ENCODE assay signal across 8 mouse cellular contexts in the genomic region with DNA sequence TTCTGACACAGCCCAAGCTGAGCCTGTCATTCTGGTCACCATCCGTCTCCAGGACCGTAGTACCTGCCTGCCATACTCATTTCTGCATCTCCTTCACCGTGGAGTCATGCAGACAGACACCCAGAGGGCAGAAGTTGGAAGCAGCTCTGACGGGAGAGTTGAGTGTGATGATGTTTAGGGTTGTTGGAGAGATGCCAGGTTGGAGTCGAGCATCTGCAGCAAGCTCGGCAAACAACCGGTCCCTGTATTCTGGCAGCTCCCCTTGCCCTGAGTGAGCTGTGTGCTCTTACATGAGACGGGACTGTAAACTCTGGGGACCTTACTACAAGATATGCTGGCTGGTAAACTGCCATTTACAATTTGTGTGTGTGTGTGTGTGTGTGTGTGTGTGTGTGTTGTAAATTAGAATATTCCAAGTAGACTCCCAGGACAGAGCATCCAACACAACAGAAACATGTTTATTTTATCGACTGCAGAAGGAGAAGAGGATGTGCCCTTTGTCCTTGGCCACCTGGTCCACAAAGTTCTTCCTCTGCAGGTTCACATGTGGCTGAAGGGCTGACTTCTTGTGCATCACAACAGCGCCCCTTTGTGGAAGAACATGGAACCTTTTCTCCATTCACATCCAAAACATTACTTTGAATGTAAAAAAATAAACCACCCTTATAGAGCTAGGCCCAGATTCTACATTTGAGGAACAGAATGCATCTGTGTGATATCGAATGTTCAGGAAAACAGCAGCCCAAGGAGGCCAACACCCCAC. TPM values are rescaled to one million over a fixed set of nuclear protein-coding genes. Genes with fewer than 3 reads are reported as not detected.
A peak's percentile ranks its signal among the peaks of the same experiment; 100 is the strongest.
DNase-seq lines count a peak whose midpoint lies in the region; ATAC-seq and TF ChIP-seq lines count a peak whose summit lies in the region.
"Had no signal": no experiment of that assay in that cellular context is flagged by ENCODE, and none has a peak within 500 bp of the region (broad histone marks: within the 10 kb centered on the region; RNA-seq: fewer than 3 reads in every experiment).

No protein-coding gene starts in this region.

- H3K27me3 ChIP-seq in kidney, adult 2 months (replicated peaks; ENCODE audit: control insufficient read depth, insufficient read depth, low read length), result no peaks in the 10 kb centered on the region
- H3K27me3 ChIP-seq in kidney, embryonic 14.5 days (ENCODE audit: control insufficient read depth, insufficient read depth, low read length), result no peaks in the 10 kb centered on the region

- peak; percentile 75 for DNase-seq in kidney, adult 2 months
- DNase-seq in CD4-positive helper T cell, adult 2 months (ENCODE audit: low read depth, low spot score), result peak; percentile 42
- peak; percentile 50 for DNase-seq in MEL-GATA-1-ER (ENCODE audit: extremely low read depth, low read depth)
- no peak for DNase-seq in urinary bladder, postnatal 10 days (ENCODE audit: low spot score)

- no peak overlapping the region for H3K4me2 ChIP-seq in kidney, embryonic 14.5 days (replicated peaks; ENCODE audit: low read depth, low read length)

- no peaks in the 10 kb centered on the region for H3K36me3 ChIP-seq in kidney, adult 2 months (ENCODE audit: control insufficient read depth, insufficient read depth, low read length)
- no peaks in the 10 kb centered on the region for H3K36me3 ChIP-seq in kidney, embryonic 14.5 days (ENCODE audit: control insufficient read depth, insufficient read depth, low read length)

- H3K4me1 ChIP-seq in kidney, adult 2 months (ENCODE audit: control insufficient read depth, insufficient read depth, low read length), result peaks cover 9% of the 10 kb centered on the region; the same call in 1 of the 2 replicates
- no peaks in the 10 kb centered on the region for H3K4me1 ChIP-seq in kidney, embryonic 14.5 days (ENCODE audit: control insufficient read depth, insufficient read depth, low read length)
- no peaks in the 10 kb centered on the region for H3K4me1 ChIP-seq in embryonic fibroblast, embryonic 13.5 days (ENCODE audit: control insufficient read depth, insufficient read depth, low read length)

- peak overlapping the region; percentile 45; the same call in 1 of the 2 replicates for H3K27ac ChIP-seq in kidney, adult 2 months (ENCODE audit: insufficient read depth, low read depth, low read length)
- H3K27ac ChIP-seq in kidney, embryonic 14.5 days (ENCODE audit: low read depth, low read length), result no peak overlapping the region
- no peak overlapping the region for H3K27ac ChIP-seq in embryonic fibroblast, embryonic 13.5 days (ENCODE audit: insufficient read depth, low read length)
- H3K27ac ChIP-seq: macrophage had no signal

- no peak overlapping the region for H3K4me3 ChIP-seq in kidney, adult 2 months (ENCODE audit: insufficient read depth, low read depth, low read length)
- H3K4me3 ChIP-seq in kidney, embryonic 14.5 days (ENCODE audit: low read length), result no peak overlapping the region
- no peak overlapping the region for H3K4me3 ChIP-seq in embryonic fibroblast, embryonic 13.5 days (ENCODE audit: insufficient read depth, low read length)

- H3K9me3 ChIP-seq in kidney, embryonic 14.5 days (ENCODE audit: control insufficient read depth, low read length), result no peaks in the 10 kb centered on the region

- 42% methylated on average over 11 of the region's 11 CpGs for WGBS in kidney, adult 2 months
- 53% methylated on average over 11 of the region's 11 CpGs for WGBS in kidney, embryonic 14.5 days

- no peak for ATAC-seq in kidney, embryonic 14.5 days (ENCODE audit: low FRiP score, low TSS enrichment)
- ATAC-seq in megakaryocyte progenitor cell, adult 5-6 weeks (replicated peaks; ENCODE audit: poor library complexity), result 0 out of 2 replicates have a peak, but pooled peaks have one; percentile 15

- no peak for TF ChIP-seq POLR2A in kidney, adult 2 months (IDR thresholded peaks at IDR 0.05; ENCODE audit: low read depth, low read length)
- no peak for TF ChIP-seq POLR2A in embryonic fibroblast, embryonic 13.5 days (IDR thresholded peaks at IDR 0.05; ENCODE audit: low read depth, low read length)

- H3K9ac ChIP-seq in kidney, embryonic 14.5 days (ENCODE audit: low read depth, low read length), result no peak overlapping the region

- TF ChIP-seq CTCF in kidney, adult 2 months (conservative IDR thresholded peaks at IDR 0.05; ENCODE audit: insufficient read depth, insufficient read length, low read depth, low read length), result peak; percentile 78
- peak; percentile 27; the same call in 1 of the 2 replicates for TF ChIP-seq CTCF in embryonic fibroblast, embryonic 13.5 days (IDR thresholded peaks at IDR 0.05; ENCODE audit: borderline replicate concordance, insufficient read depth, low read length)

RNA-seq across cellular contexts. Expression of gene Hexdc, which starts 2.6 kb away (rescaled TPM):
- polyA plus RNA-seq in kidney, adult 2 months (2012; rRNA removed), result 18.3 and 23.6 TPM in 2 replicates
- 10.1 and 10.3 TPM in 2 replicates for polyA plus RNA-seq in kidney, embryonic 14.5 days (2014; fragmentation: Nextera tagmentation; extraction: Ambion mirVana)
- polyA plus RNA-seq in embryonic fibroblast, embryonic 13.5 days (2011; ENCODE audit: insufficient read length, low read depth, missing spikeins), result 4.9 and 8.3 TPM in 2 replicates
- 2.5 and 3.8 TPM in 2 replicates for total RNA-seq in megakaryocyte progenitor cell, adult 5-6 weeks (2015)
- 5.7 and 6.3 TPM in 2 replicates for total RNA-seq in megakaryocyte progenitor cell, adult 5-6 weeks (2017)

RNA-seq across cellular contexts. Expression of gene Ogfod3, which starts 2.9 kb away (rescaled TPM):
- polyA plus RNA-seq in kidney, adult 2 months (2012; rRNA removed), result 25.4 and 27.4 TPM in 2 replicates
- 28.5 and 31.3 TPM in 2 replicates for polyA plus RNA-seq in kidney, embryonic 14.5 days (2014; fragmentation: Nextera tagmentation; extraction: Ambion mirVana)
- polyA plus RNA-seq in embryonic fibroblast, embryonic 13.5 days (2011; ENCODE audit: insufficient read length, low read depth, missing spikeins), result 3.6 and 4.5 TPM in 2 replicates
- total RNA-seq in megakaryocyte progenitor cell, adult 5-6 weeks (2015), result 14.0 and 18.3 TPM in 2 replicates
- 5.6 and 7.4 TPM in 2 replicates for total RNA-seq in megakaryocyte progenitor cell, adult 5-6 weeks (2017)

RNA-seq across cellular contexts. Expression of gene Cybc1, which starts 27.5 kb away (rescaled TPM):
- polyA plus RNA-seq in kidney, adult 2 months (2012; rRNA removed), result 13.7 and 15.3 TPM in 2 replicates
- 24.5 and 33.0 TPM in 2 replicates for polyA plus RNA-seq in kidney, embryonic 14.5 days (2014; fragmentation: Nextera tagmentation; extraction: Ambion mirVana)
- 30.5 and 33.9 TPM in 2 replicates for polyA plus RNA-seq in embryonic fibroblast, embryonic 13.5 days (2011; ENCODE audit: insufficient read length, low read depth, missing spikeins)
- 39.6 and 42.2 TPM in 2 replicates for total RNA-seq in megakaryocyte progenitor cell, adult 5-6 weeks (2015)
- total RNA-seq in megakaryocyte progenitor cell, adult 5-6 weeks (2017), result 34.5 and 40.0 TPM in 2 replicates

RNA-seq across cellular contexts. Expression of gene Narf, which starts 35.4 kb away (rescaled TPM):
- polyA plus RNA-seq in kidney, adult 2 months (2012; rRNA removed), result 41.8 and 54.1 TPM in 2 replicates
- polyA plus RNA-seq in kidney, embryonic 14.5 days (2014; fragmentation: Nextera tagmentation; extraction: Ambion mirVana), result 27.5 and 53.1 TPM in 2 replicates
- polyA plus RNA-seq in embryonic fibroblast, embryonic 13.5 days (2011; ENCODE audit: insufficient read length, low read depth, missing spikeins), result 22.4 and 22.5 TPM in 2 replicates
- 11.3 and 11.9 TPM in 2 replicates for total RNA-seq in megakaryocyte progenitor cell, adult 5-6 weeks (2015)
- 21.0 and 23.9 TPM in 2 replicates for total RNA-seq in megakaryocyte progenitor cell, adult 5-6 weeks (2017)

RNA-seq across cellular contexts. Expression of gene Uts2r, which starts 41.5 kb away (rescaled TPM):
- polyA plus RNA-seq in kidney, adult 2 months (2012; rRNA removed), result not detected in 2 replicates
- polyA plus RNA-seq in kidney, embryonic 14.5 days (2014; fragmentation: Nextera tagmentation; extraction: Ambion mirVana), result not detected in 2 replicates
- not detected in 2 replicates for polyA plus RNA-seq in embryonic fibroblast, embryonic 13.5 days (2011; ENCODE audit: insufficient read length, low read depth, missing spikeins)
- not detected in 2 replicates for total RNA-seq in megakaryocyte progenitor cell, adult 5-6 weeks (2015)
- not detected in 2 replicates for total RNA-seq in megakaryocyte progenitor cell, adult 5-6 weeks (2017)
- polyA plus RNA-seq: macrophage had no signal
